Mouse (Mus musculus): ENCODE measurements at regions not wholly inside any gene's neighbourhood (a gene's known extent, or its start where the extent isn't known, plus 50 kb on each side); places are given as distances from the start of the nearest gene placed in this dataset.

DNA sequence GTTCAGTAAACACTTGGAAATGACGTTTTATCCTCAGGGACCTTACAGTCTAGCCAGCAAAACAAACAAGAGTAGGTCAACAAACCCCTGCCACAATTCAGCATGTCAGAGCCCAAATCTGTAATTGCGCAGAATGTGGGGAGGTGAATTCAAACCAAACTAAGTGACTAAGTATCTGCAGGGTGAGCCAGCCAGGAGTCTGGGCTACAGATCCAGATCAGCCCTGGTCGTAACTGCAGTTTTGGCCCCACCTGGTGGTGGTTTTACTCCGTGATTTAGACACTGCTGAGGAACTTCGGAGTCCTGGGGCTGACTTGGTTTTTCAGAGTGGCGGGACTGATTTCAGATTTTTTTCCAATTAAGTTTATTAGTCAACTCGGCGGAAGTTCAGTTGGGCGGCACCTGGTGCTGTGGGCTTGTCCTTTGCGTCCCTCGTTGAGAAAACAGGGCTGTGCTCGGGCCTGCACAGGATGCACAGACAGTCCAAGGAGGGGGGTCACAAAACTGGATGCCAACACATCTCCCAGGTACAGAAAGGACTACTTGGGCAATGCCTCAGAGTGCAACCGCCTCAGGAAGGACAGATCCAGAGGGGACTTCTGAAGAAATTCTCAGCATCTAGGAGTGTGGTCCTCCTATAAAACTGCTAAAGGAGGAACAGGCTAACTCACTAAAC is 107.6 kb upstream of the 1700066M21Rik start:
- peak; percentile 43 for DNase-seq (ENCODE audit: low read depth, low spot score)

GRCm38 (mm10) chr1:57272593-57272992 is 104.8 kb upstream of the 1700066M21Rik start:
- DNase-seq (ENCODE audit: low read depth, low spot score) = no peak

GRCm38 (mm10) chr1:57281549-57281948 is 95.9 kb upstream of the 1700066M21Rik start:
- no peak for DNase-seq (ENCODE audit: low read depth, low spot score)

DNA sequence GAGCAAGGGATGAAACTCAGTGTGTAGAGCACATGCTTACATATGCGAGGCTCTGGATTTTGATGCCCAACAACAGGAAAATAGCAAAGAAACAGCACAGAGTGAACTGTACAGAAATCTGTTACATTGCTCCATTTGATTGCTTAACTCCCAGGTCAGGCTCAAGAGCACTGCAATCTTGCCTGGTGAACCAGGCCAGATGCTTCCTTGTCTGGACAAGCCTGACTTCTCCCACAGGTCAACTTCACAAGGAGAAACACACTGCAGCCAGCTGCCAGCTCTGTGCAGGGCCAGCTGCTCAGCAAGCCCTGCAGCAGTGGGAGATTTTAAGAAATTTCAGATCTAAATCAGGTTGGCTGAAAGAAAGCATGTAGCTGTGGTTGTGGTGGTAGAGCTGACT is 81.2 kb upstream of the 1700066M21Rik start:
- DNase-seq (ENCODE audit: low read depth, low spot score) = no peak

DNA sequence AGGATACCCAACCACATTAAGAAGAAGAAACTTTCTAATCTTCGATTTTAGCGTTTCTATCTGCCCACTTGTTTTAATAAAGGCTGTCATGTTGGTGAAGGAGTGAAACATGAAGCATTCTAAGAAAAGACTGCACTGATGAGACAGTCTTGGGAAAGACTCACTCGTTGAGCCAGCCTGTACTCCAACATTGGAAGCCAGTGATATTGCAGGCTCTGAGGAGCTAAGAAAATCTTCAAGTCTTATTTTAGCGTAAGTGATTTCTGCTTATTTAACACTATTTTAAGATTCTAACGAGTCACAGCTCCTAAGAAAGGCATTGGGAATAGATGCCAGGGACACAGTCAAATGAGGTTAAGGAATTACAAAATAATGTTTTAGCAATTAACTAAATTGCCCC is 78.9 kb upstream of the 1700066M21Rik start:
- peak; percentile 33 for DNase-seq (ENCODE audit: low read depth, low spot score)

GRCm38 (mm10) chr1:57301260-57301979 is 76.0 kb upstream of the 1700066M21Rik start:
- no peak for DNase-seq (ENCODE audit: low read depth, low spot score)

DNA sequence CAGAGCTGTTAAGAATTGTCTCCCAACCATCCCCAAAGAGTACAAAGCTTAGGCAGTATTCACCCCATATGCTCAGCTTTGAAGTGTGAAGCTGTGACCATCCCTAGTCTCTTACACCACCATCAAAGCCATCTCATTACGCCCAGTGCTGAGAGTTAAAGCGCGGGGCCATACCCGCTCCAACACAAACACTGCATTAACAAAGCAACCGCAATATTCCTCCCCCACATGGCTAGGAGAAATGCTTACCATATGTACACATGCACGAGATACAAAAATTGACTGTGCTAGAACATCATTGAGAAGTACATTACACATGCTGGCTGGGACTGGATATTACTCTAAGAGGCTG is 75.5 kb upstream of the 1700066M21Rik start:
- DNase-seq (ENCODE audit: low read depth, low spot score) = peak; percentile 47

- DNase-seq (ENCODE audit: low read depth, low spot score) = no peak
Measured at GRCm38 (mm10) chr1:57304757-57305156, 72.7 kb upstream of the 1700066M21Rik start.

- DNase-seq (ENCODE audit: low read depth, low spot score) = no peak
Measured at GRCm38 (mm10) chr1:57322535-57322934, 54.9 kb upstream of the 1700066M21Rik start.

GRCm38 (mm10) chr1:57323118-57323517 is 54.3 kb upstream of the 1700066M21Rik start:
- no peak for DNase-seq (ENCODE audit: low read depth, low spot score)

GRCm38 (mm10) chr1:57325585-57326165 is 51.7 kb upstream of the 1700066M21Rik start:
- DNase-seq (ENCODE audit: low read depth, low spot score) = no peak

All from telencephalon, adult 2 months (tissue).